Mouse (Mus musculus) brain, embryonic 14.5 days (tissue): Measurements from ENCODE around the gene Stard10.

Experiments used
- CTCF ChIP-seq: fragments of 200-500 bp; IDR thresholded peaks from 2 replicates; pipeline ENCODE4 v1.5.1; 2012; ENCODE audit warnings: inconsistent platforms, mild to moderate bottlenecking, moderate library complexity, borderline replicate concordance; ENCODE audit not compliant: insufficient read depth, insufficient read length; ENCODE audit errors: extremely low read depth
- POLR2A ChIP-seq: fragments of 200-500 bp; IDR thresholded peaks from 2 replicates; pipeline ENCODE4 v1.6.1; 2012; ENCODE audit warnings: mild to moderate bottlenecking, inconsistent platforms, borderline replicate concordance; ENCODE audit not compliant: poor library complexity, insufficient read depth, insufficient read length, severe bottlenecking; ENCODE audit errors: extremely low read depth

DNA sequence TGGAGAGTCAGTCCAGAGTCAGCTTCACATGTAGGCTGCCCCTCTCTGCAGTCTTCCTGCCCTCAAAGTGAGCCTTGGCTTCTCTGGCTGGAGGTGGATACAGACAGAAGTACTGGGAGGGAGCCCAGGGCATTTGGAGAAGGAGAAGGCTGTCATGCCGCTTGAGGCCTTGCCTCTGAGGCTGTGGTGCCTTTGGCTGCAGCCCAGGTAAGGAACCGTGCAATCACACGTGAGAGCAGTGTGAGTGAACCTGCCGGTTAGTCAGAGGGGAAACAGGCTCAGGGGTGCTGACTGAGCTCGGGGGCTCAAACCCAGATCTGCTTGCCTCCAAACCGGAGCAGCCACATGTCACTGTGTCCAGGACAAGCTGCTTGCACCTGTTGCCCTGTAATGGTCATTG is 64.6 kb downstream of the Stard10 start:
- no peak for TF ChIP-seq CTCF
- no peak for TF ChIP-seq POLR2A
